Mouse (Mus musculus) Patski (cell line): ENCODE results near the gene Ick. TPM values are rescaled to one million over a fixed set of nuclear protein-coding genes. Genes with fewer than 3 reads are reported as not detected.

Experiments
- ATAC-seq: fragments of 100-300 bp; one replicate; pipeline ENCODE4 v1.8.0; 2021
- CTCF ChIA-PET: fragments of 350-600 bp; sonication (Branson Sonifier 250); formaldehyde crosslinking; loops from one replicate; lab custom pipeline; 2022; ENCODE audit warnings: inconsistent platforms; lab: Charles Lee
- POLR2A ChIA-PET: fragments of 350-600 bp; sonication (Branson Sonifier 250); formaldehyde crosslinking; loops from one replicate; lab custom pipeline; 2022; ENCODE audit warnings: antibody characterized with exemption, inconsistent platforms; lab: Charles Lee
- DNase-seq: peaks from one replicate; pipeline ENCODE4 v3.0.0-alpha.2; 2011; ENCODE audit warnings: low read depth, low spot score
- H3K27me3 ChIP-seq: fragments of 371-371 bp; one replicate; pipeline ENCODE4 v1.5.1; 2021
- CTCF ChIP-seq: fragments of 100-300 bp; IDR thresholded peaks from one replicate; pipeline ENCODE4 v1.5.1; 2021
- in situ Hi-C: fragments of 300-500 bp; cut with MboI; formaldehyde crosslinking; loops from 3 replicates; pipeline ENCODE4 v1.11.1; 2018; ENCODE audit warnings: low pct_unique_long_range_greater_than_20kb, mixed read lengths
- polyA plus RNA-seq: library from polyadenylated mRNA; unstranded; gene quantifications from one replicate; pipeline ENCODE4 v1.2.3, GENCODE M21; 2021

Gene Ick
- polyA plus RNA-seq, 1 experiment from 2014 or later = 19.0 TPM

GRCm38 (mm10) chr9:78084341-78084740 is 24.7 kb upstream of the Ick start:
- POLR2A ChIA-PET = interaction anchor here (0.6 kb wide), 1 partner anchor 29 kb away, joined by 3 read pairs; no protein-coding TSS in a partner anchor
- no peak for DNase-seq
- TF ChIP-seq CTCF = no peak
- CTCF ChIA-PET = interaction anchor here (0.7 kb wide), 1 partner anchor 29 kb away, joined by 4 read pairs; no protein-coding TSS in a partner anchor
- in situ Hi-C loops = no loop called here
- ATAC-seq = no peak
- H3K27me3 ChIP-seq = no peaks in the 10 kb centered on the region

GRCm38 (mm10) chr9:78085722-78086287 is 23.2 kb upstream of the Ick start:
- no peaks in the 10 kb centered on the region for H3K27me3 ChIP-seq
- POLR2A ChIA-PET = no interaction called here
- no peak for TF ChIP-seq CTCF
- DNase-seq (no peak), ATAC-seq (no peak)
- CTCF ChIA-PET = no interaction called here
- in situ Hi-C loops = no loop called here

GRCm38 (mm10) chr9:78087751-78088150 is 21.2 kb upstream of the Ick start:
- H3K27me3 ChIP-seq = no peaks in the 10 kb centered on the region
- TF ChIP-seq CTCF = no peak
- POLR2A ChIA-PET = no interaction called here
- CTCF ChIA-PET = interaction anchor here (1.0 kb wide), 2 partner anchors 10 to 15 kb away, joined by 3 to 4 read pairs; no protein-coding TSS in a partner anchor
- in situ Hi-C loops = no loop called here
- DNase-seq (no peak), ATAC-seq (no peak)

DNA sequence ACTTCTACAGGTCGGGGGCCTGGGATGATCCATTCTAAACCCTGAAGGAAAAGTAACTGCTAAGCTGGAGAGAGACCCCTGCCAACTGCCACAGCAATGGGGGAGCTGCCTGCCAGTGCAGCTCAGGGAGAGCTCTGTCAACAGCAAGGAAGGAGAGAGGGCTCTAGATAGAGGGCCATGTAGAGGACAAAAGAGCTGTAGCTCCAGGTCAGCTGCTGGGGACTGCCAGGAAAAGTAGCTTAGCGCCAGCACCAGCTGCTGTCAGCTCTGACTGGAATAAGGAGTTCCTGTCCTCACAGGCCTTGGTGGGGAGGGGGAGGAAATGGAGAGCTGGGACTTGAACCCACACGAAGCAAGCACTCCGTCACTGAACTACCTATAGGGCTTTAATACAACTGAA is 20.5 kb upstream of the Ick start:
- in situ Hi-C loops = no loop called here
- ChIA-PET CTCF (interaction anchor here (1.6 kb wide), 1 partner anchor 9 kb away, joined by 5 read pairs; no protein-coding TSS in a partner anchor), POLR2A (interaction anchor here (0.7 to 0.9 kb wide), 2 partner anchors 19 to 32 kb away, joined by 3 to 6 read pairs; no protein-coding TSS in a partner anchor)
- TF ChIP-seq CTCF = no peak
- no peak for DNase-seq
- no peak for ATAC-seq
- no peaks in the 10 kb centered on the region for H3K27me3 ChIP-seq

DNA sequence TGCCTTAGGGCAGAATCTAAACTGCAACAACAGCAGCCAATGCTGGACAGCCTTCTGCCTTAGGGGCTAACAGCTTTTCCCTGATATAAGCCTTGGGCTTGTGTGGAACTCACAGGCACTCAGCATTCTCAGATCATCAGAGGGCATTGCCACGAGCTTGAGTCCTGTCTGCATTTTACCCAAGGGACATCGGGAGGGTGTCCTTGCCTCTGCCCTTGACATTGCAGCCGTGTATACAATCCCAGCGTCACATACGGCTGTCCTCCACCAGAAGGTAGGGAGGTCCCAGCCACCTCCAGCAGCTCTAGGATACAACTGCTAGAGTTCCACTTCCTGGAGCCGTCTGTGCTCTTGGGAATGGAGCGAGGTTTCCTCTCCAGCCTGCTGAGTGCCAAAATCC is 20.0 kb upstream of the Ick start:
- CTCF ChIA-PET = interaction anchor here (1.6 kb wide), 1 partner anchor 8 kb away, joined by 5 read pairs; no protein-coding TSS in a partner anchor
- H3K27me3 ChIP-seq = no peaks in the 10 kb centered on the region
- ATAC-seq (no peak), DNase-seq (no peak)
- POLR2A ChIA-PET = interaction anchor here (0.7 to 0.9 kb wide), 2 partner anchors 19 to 31 kb away, joined by 3 to 6 read pairs; no protein-coding TSS in a partner anchor
- TF ChIP-seq CTCF = no peak
- in situ Hi-C loops = no loop called here

GRCm38 (mm10) chr9:78089906-78090305 is 19.1 kb upstream of the Ick start:
- ChIA-PET CTCF (interaction anchor here (1.0 kb wide), 1 partner anchor 22 kb away, joined by 5 read pairs; no protein-coding TSS in a partner anchor), POLR2A (no interaction called here)
- no peak for TF ChIP-seq CTCF
- in situ Hi-C loops = no loop called here
- ATAC-seq (peak; percentile 31), DNase-seq (no peak)
- H3K27me3 ChIP-seq = no peaks in the 10 kb centered on the region

GRCm38 (mm10) chr9:78090596-78090995 is 18.4 kb upstream of the Ick start:
- ChIA-PET CTCF (interaction anchor here (0.5 to 1.0 kb wide), 2 partner anchors 15 to 21 kb away, joined by 3 to 5 read pairs; no protein-coding TSS in a partner anchor), POLR2A (no interaction called here)
- DNase-seq = no peak
- no peak for ATAC-seq
- in situ Hi-C loops = no loop called here
- no peaks in the 10 kb centered on the region for H3K27me3 ChIP-seq
- TF ChIP-seq CTCF = no peak

DNA sequence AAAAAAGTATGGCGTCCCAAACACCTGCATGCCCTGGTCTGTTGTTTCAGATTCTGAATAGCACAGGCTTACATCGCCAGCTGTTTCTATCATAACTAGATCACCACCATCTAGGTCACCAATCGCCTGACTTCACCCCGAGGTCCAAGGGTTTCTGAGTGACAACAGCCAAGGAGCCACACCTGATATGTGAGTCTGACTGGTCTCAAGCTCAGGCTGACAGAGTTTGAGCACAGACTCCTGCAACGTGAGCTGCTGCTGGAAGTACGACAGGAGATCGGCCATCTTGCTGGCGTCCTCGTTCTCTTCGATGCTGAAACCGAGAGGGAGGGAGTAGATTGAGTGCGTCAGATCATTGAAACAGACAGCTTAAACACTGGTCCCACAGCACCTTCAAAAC is 13.3 kb upstream of the Ick start:
- in situ Hi-C loops = no loop called here
- no peak for TF ChIP-seq CTCF
- CTCF ChIA-PET = interaction anchor here (0.6 kb wide), 1 partner anchor 9 kb away, joined by 3 read pairs; no protein-coding TSS in a partner anchor
- no peak for ATAC-seq
- H3K27me3 ChIP-seq = no peaks in the 10 kb centered on the region
- POLR2A ChIA-PET = no interaction called here
- no peak for DNase-seq

- in situ Hi-C loops = no loop called here
- H3K27me3 ChIP-seq = no peaks in the 10 kb centered on the region
- no peak for ATAC-seq
- no peak for TF ChIP-seq CTCF
- ChIA-PET POLR2A (interaction anchor here (1.0 kb wide), 1 partner anchor 16 kb away, joined by 4 read pairs; no protein-coding TSS in a partner anchor), CTCF (interaction anchor here (1.7 kb wide), 1 partner anchor 8 kb away, joined by 5 read pairs; no protein-coding TSS in a partner anchor)
- DNase-seq = no peak
These were observed 12.6 kb upstream of the Ick start for GRCm38 (mm10) chr9:78096376-78096775.

DNA sequence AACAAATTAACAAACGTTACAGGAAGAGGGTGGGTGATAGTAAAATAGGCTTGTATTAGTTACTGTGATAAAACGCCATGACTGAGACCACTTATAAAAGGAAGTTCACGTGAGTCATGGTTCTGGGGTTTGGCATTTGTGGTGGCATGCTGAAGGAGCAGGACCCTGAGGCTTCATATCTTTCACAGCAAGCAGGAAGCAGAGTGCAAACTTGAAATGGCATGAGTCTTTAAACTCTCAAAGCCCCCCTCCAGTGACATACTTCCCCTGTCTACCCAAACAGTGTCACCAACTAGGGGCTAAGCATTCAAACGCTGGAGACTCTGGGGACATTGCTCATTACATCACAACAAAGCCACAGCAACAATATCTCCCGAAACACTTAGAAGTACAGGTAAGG is 8.0 kb upstream of the Ick start:
- POLR2A ChIA-PET = no interaction called here
- no peak for DNase-seq
- TF ChIP-seq CTCF = no peak
- no peak for ATAC-seq
- in situ Hi-C loops = no loop called here
- no peaks in the 10 kb centered on the region for H3K27me3 ChIP-seq
- CTCF ChIA-PET = no interaction called here

DNA sequence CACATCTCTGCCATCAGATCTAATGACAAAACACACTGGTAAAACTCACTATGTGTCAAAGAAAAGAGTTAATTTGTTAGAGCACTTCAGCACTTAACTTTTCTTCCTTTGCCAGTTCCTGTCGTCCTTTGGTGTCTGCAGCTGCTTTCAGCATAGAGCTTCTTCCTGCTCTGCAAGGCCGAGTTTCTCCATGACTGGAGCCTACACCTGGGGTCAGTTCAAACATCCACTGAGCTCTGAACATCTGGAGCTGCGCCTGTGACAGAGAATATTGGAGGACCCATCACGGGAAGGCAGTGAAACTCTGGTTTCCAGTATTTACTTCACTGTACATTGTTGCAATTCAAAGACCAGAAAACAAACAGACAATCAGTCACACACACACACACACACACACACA is 7.6 kb upstream of the Ick start:
- CTCF ChIA-PET = no interaction called here
- ATAC-seq (no peak), DNase-seq (no peak)
- H3K27me3 ChIP-seq = no peaks in the 10 kb centered on the region
- POLR2A ChIA-PET = no interaction called here
- TF ChIP-seq CTCF = no peak
- in situ Hi-C loops = no loop called here
